ENCODE assay signal across 9 mouse cellular contexts in the genomic region with DNA sequence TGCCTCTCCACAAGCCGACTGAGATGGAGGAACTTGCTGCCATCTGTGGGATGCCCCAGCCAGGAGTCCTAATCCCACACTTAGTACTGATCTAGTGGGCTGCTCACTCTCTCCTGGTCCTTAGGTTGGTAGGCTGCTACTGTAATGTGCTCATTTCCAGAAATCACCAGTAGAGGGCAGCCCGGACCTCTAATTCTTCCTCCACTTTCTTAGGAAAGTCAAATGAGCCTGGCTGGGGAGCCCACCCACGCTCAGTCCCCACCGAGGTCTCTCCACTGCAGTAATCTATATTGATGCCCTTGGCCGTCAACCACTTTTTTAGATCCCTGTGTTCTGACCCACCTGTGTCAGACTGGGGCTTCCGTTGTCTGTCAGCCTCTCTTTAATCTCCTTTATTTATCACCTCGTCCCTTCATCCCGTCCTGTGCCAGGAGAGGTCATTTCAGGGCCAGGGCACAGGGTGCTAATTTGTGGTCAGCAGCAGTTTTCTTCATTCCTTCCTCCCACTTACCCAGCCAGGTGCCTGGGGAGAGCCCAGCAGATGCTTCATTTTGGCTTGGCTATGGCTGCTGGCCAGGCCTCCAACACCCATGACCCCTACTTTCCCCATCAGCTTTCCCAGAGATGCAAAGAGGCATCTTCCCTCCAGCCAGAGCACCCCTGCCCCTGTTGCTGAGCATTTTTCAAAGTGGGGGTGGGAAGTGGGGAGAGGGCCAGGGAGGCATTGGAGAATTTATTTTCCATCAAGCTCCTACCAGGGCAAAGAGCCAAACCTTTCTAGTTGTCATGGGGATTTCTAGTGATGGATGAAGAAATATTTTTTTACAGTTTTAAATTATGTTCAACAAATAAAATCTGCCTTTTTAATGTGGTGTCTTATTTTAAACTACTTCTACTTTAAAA. TPM values are rescaled to one million over a fixed set of nuclear protein-coding genes. Genes with fewer than 3 reads are reported as not detected.
A peak's percentile ranks its signal among the peaks of the same experiment; 100 is the strongest.
DNase-seq lines count a peak whose midpoint lies in the region; ATAC-seq and TF ChIP-seq lines count a peak whose summit lies in the region.
"Had no signal": no experiment of that assay in that cellular context is flagged by ENCODE, and none has a peak within 500 bp of the region (broad histone marks: within the 10 kb centered on the region; RNA-seq: fewer than 3 reads in every experiment).

No protein-coding gene starts in this region.

- no peak overlapping the region for H3K4me2 ChIP-seq in embryonic facial prominence, embryonic 11.5 days (ENCODE audit: low read depth, low read length)
- H3K4me2 ChIP-seq in heart, embryonic 12.5 days = no peak overlapping the region
- no peak overlapping the region for H3K4me2 ChIP-seq in kidney, postnatal 0 days (ENCODE audit: low read length)
- H3K4me2 ChIP-seq in liver, embryonic 14.5 days (ENCODE audit: low read depth) = no peak overlapping the region
- H3K4me2 ChIP-seq in neural tube, embryonic 14.5 days (ENCODE audit: low read depth, low read length) = no peak overlapping the region

- no peak overlapping the region for H3K9ac ChIP-seq in embryonic facial prominence, embryonic 11.5 days (replicated peaks; ENCODE audit: low read length)
- 0 out of 2 replicates have a peak overlapping the region, but pooled peaks have one; percentile 3 for H3K9ac ChIP-seq in heart, embryonic 12.5 days
- H3K9ac ChIP-seq in kidney, postnatal 0 days (ENCODE audit: low read depth, low read length) = no peak overlapping the region
- no peak overlapping the region for H3K9ac ChIP-seq in liver, embryonic 14.5 days (replicated peaks)
- H3K9ac ChIP-seq in neural tube, embryonic 14.5 days (replicated peaks; ENCODE audit: low read depth, low read length) = no peak overlapping the region

- ATAC-seq in CD4-positive, CD25-positive, alpha-beta regulatory T cell, adult 4 months = peak; percentile 49
- peak; percentile 18 for ATAC-seq in activated CD4-positive, CD25-positive, alpha-beta regulatory T cell, adult 4 months
- peak; percentile 64; the same call in 1 of the 2 replicates for ATAC-seq in embryonic facial prominence, embryonic 11.5 days (replicated peaks; ENCODE audit: insufficient number of reproducible peaks, low FRiP score, low TSS enrichment, low read depth)
- ATAC-seq in heart, embryonic 12.5 days (ENCODE audit: insufficient number of reproducible peaks, low FRiP score) = no peak
- ATAC-seq in kidney, postnatal 0 days (replicated peaks; ENCODE audit: low FRiP score, low read depth) = peak; percentile 34
- ATAC-seq in liver, embryonic 14.5 days (ENCODE audit: insufficient read depth) = no peak
- peak; percentile 56; the same call in 1 of the 2 replicates for ATAC-seq in neural tube, embryonic 14.5 days (ENCODE audit: low read depth)

- H3K4me1 ChIP-seq in embryonic facial prominence, embryonic 11.5 days (ENCODE audit: control insufficient read depth, insufficient read depth, low read length) = no peaks in the 10 kb centered on the region
- peaks cover 37% of the 10 kb centered on the region for H3K4me1 ChIP-seq in heart, embryonic 12.5 days (replicated peaks)
- peaks cover 12% of the 10 kb centered on the region; the same call in 1 of the 2 replicates for H3K4me1 ChIP-seq in kidney, postnatal 0 days (replicated peaks; ENCODE audit: insufficient read depth, low read length)
- H3K4me1 ChIP-seq in liver, embryonic 14.5 days (replicated peaks; ENCODE audit: control insufficient read depth in 2 of 2, insufficient read depth in 2 of 2, low read length in 1 of 2) = no peaks in the 10 kb centered on the region
- peaks cover 23% of the 10 kb centered on the region for H3K4me1 ChIP-seq in neural tube, embryonic 14.5 days (ENCODE audit: control insufficient read depth, insufficient read depth, low read length)

- 33% methylated on average over 8 of the region's 8 CpGs for WGBS in embryonic facial prominence, embryonic 11.5 days
- 22% methylated on average over 8 of the region's 8 CpGs for WGBS in heart, embryonic 12.5 days
- 16% methylated on average over 8 of the region's 8 CpGs for WGBS in kidney, postnatal 0 days
- 36% methylated on average over 8 of the region's 8 CpGs for WGBS in liver, embryonic 14.5 days (ENCODE audit: insufficient replicate concordance)
- WGBS in neural tube, embryonic 14.5 days = 16% methylated on average over 8 of the region's 8 CpGs

- H3K36me3 ChIP-seq in embryonic facial prominence, embryonic 11.5 days (replicated peaks; ENCODE audit: control insufficient read depth, insufficient read depth, low read depth, low read length) = no peaks in the 10 kb centered on the region
- peaks cover 39% of the 10 kb centered on the region for H3K36me3 ChIP-seq in heart, embryonic 12.5 days
- 0 out of 2 replicates have a peak, but pooled peaks cover 12% of the 10 kb centered on the region for H3K36me3 ChIP-seq in kidney, postnatal 0 days (ENCODE audit: insufficient read depth, low read length)
- no peaks in the 10 kb centered on the region for H3K36me3 ChIP-seq in liver, embryonic 14.5 days (replicated peaks; ENCODE audit: control insufficient read depth, insufficient read depth, low read depth)
- peaks cover 7% of the 10 kb centered on the region; the same call in 1 of the 2 replicates for H3K36me3 ChIP-seq in neural tube, embryonic 14.5 days (ENCODE audit: control insufficient read depth, insufficient read depth, low read length)

- TF ChIP-seq EP300 in liver, embryonic 14.5 days (IDR thresholded peaks at IDR 0.05; ENCODE audit: low read depth) = no peak

- DNase-seq in embryonic facial prominence, embryonic 11.5 days (ENCODE audit: low spot score) = peak; percentile 84
- peak; percentile 89 for DNase-seq in kidney, postnatal 0 days (ENCODE audit: low spot score)
- peak in 1 of 3 experiments; percentile 32 for DNase-seq in liver, embryonic 14.5 days (ENCODE audit: low read depth in 3 of 3, low spot score in 3 of 3)
- DNase-seq in thymus, postnatal 4 days = peak; percentile 81

- peaks cover 4% of the 10 kb centered on the region; the same call in 1 of the 2 replicates for H3K27me3 ChIP-seq in embryonic facial prominence, embryonic 11.5 days (ENCODE audit: control insufficient read depth, insufficient read depth, low read length)
- H3K27me3 ChIP-seq in heart, embryonic 12.5 days (replicated peaks) = no peaks in the 10 kb centered on the region
- H3K27me3 ChIP-seq in kidney, postnatal 0 days (ENCODE audit: insufficient read depth, low read length) = no peaks in the 10 kb centered on the region
- peaks cover 12% of the 10 kb centered on the region for H3K27me3 ChIP-seq in liver, embryonic 14.5 days (ENCODE audit: control insufficient read depth, insufficient read depth, low read length)
- H3K27me3 ChIP-seq in neural tube, embryonic 14.5 days (ENCODE audit: control insufficient read depth, insufficient read depth, low read length) = no peaks in the 10 kb centered on the region

- H3K27ac ChIP-seq in embryonic facial prominence, embryonic 11.5 days (replicated peaks; ENCODE audit: low read depth, low read length) = no peak overlapping the region
- H3K27ac ChIP-seq in heart, embryonic 12.5 days (ENCODE audit: poor library complexity, severe bottlenecking) = no peak overlapping the region
- H3K27ac ChIP-seq in kidney, postnatal 0 days = no peak overlapping the region
- H3K27ac ChIP-seq in liver, embryonic 14.5 days = no peak overlapping the region
- H3K27ac ChIP-seq in neural tube, embryonic 14.5 days (ENCODE audit: low read depth, low read length) = no peak overlapping the region

- H3K9me3 ChIP-seq in embryonic facial prominence, embryonic 11.5 days (replicated peaks; ENCODE audit: control insufficient read depth, low read length) = no peaks in the 10 kb centered on the region
- no peaks in the 10 kb centered on the region for H3K9me3 ChIP-seq in heart, embryonic 12.5 days (replicated peaks)
- no peaks in the 10 kb centered on the region for H3K9me3 ChIP-seq in kidney, postnatal 0 days (replicated peaks; ENCODE audit: low read length)
- H3K9me3 ChIP-seq in liver, embryonic 14.5 days (ENCODE audit: control insufficient read depth, low read length) = no peaks in the 10 kb centered on the region
- H3K9me3 ChIP-seq in neural tube, embryonic 14.5 days (ENCODE audit: control insufficient read depth, low read length) = no peaks in the 10 kb centered on the region

- peak; percentile 82 for TF ChIP-seq CTCF in kidney, postnatal 0 days (IDR thresholded peaks at IDR 0.05; ENCODE audit: low read depth)
- TF ChIP-seq CTCF in liver, embryonic 14.5 days (IDR thresholded peaks at IDR 0.05; ENCODE audit: low read depth) = peak; percentile 69

- H3K4me3 ChIP-seq in embryonic facial prominence, embryonic 11.5 days (ENCODE audit: low read depth, low read length) = no peak overlapping the region
- no peak overlapping the region for H3K4me3 ChIP-seq in heart, embryonic 12.5 days
- no peak overlapping the region for H3K4me3 ChIP-seq in kidney, postnatal 0 days (replicated peaks; ENCODE audit: low read depth, low read length)
- no peak overlapping the region for H3K4me3 ChIP-seq in liver, embryonic 14.5 days (ENCODE audit: insufficient read depth in 1 of 2, low read depth in 2 of 2, low read length in 2 of 2)
- H3K4me3 ChIP-seq in neural tube, embryonic 14.5 days (ENCODE audit: low read depth, low read length) = no peak overlapping the region

RNA-seq across cellular contexts. Expression of a gene that starts 5.2 kb away (rescaled TPM):
- 1 to 10 TPM; 2.1 to 3.6 TPM for polyA plus RNA-seq in CD4-positive, CD25-positive, alpha-beta regulatory T cell, adult 4 months (2017; shearing (Covaris generic))
- polyA plus RNA-seq in activated CD4-positive, CD25-positive, alpha-beta regulatory T cell, adult 4 months (2017; shearing (Covaris generic)) = 1 to 10 TPM in 1 of 2 experiments, under 1 TPM in 1; 0.95 to 1.6 TPM
- polyA plus RNA-seq in embryonic facial prominence, embryonic 11.5 days (2014; fragmentation: Nextera tagmentation; extraction: Ambion mirVana) = 8.9 and 9.9 TPM in 2 replicates
- 86.0 and 86.6 TPM in 2 replicates for polyA plus RNA-seq in heart, embryonic 12.5 days (2016; fragmentation: Nextera tagmentation; extraction: Ambion mirVana)
- polyA plus RNA-seq in kidney, postnatal 0 days (2015; fragmentation: Nextera tagmentation; extraction: Ambion mirVana) = 5.0 and 5.8 TPM in 2 replicates
- 0.64 and 0.83 TPM in 2 replicates for polyA plus RNA-seq in liver, embryonic 14.5 days (2012; rRNA removed)
- polyA plus RNA-seq in liver, embryonic 14.5 days (2014; fragmentation: Nextera tagmentation; extraction: Ambion mirVana) = 0.43 and 1.1 TPM in 2 replicates
- 19.6 and 26.2 TPM in 2 replicates for polyA plus RNA-seq in neural tube, embryonic 14.5 days (2014; fragmentation: Nextera tagmentation; extraction: Ambion mirVana)

RNA-seq across cellular contexts. Expression of a gene that starts 14.8 kb away (rescaled TPM):
- polyA plus RNA-seq in CD4-positive, CD25-positive, alpha-beta regulatory T cell, adult 4 months (2017; shearing (Covaris generic)) = 10 to 100 TPM; 57.2 to 69.8 TPM
- polyA plus RNA-seq in activated CD4-positive, CD25-positive, alpha-beta regulatory T cell, adult 4 months (2017; shearing (Covaris generic)) = 10 to 100 TPM; 51.4 to 65.4 TPM
- polyA plus RNA-seq in embryonic facial prominence, embryonic 11.5 days (2014; fragmentation: Nextera tagmentation; extraction: Ambion mirVana) = 36.5 and 37.6 TPM in 2 replicates
- 25.5 and 26.5 TPM in 2 replicates for polyA plus RNA-seq in heart, embryonic 12.5 days (2016; fragmentation: Nextera tagmentation; extraction: Ambion mirVana)
- polyA plus RNA-seq in kidney, postnatal 0 days (2015; fragmentation: Nextera tagmentation; extraction: Ambion mirVana) = 42.9 and 45.6 TPM in 2 replicates
- polyA plus RNA-seq in liver, embryonic 14.5 days (2012; rRNA removed) = 8.7 and 10.8 TPM in 2 replicates
- 9.3 and 10.7 TPM in 2 replicates for polyA plus RNA-seq in liver, embryonic 14.5 days (2014; fragmentation: Nextera tagmentation; extraction: Ambion mirVana)
- 28.4 and 29.9 TPM in 2 replicates for polyA plus RNA-seq in neural tube, embryonic 14.5 days (2014; fragmentation: Nextera tagmentation; extraction: Ambion mirVana)

RNA-seq across cellular contexts. Expression of a gene that starts 15.1 kb away (rescaled TPM):
- polyA plus RNA-seq in CD4-positive, CD25-positive, alpha-beta regulatory T cell, adult 4 months (2017; shearing (Covaris generic)) = 1 to 10 TPM; 3.7 to 5.0 TPM
- 1 to 10 TPM; 3.2 to 4.5 TPM for polyA plus RNA-seq in activated CD4-positive, CD25-positive, alpha-beta regulatory T cell, adult 4 months (2017; shearing (Covaris generic))
- polyA plus RNA-seq in embryonic facial prominence, embryonic 11.5 days (2014; fragmentation: Nextera tagmentation; extraction: Ambion mirVana) = 6.6 and 7.2 TPM in 2 replicates
- polyA plus RNA-seq in heart, embryonic 12.5 days (2016; fragmentation: Nextera tagmentation; extraction: Ambion mirVana) = 8.6 and 9.6 TPM in 2 replicates
- 6.3 and 6.6 TPM in 2 replicates for polyA plus RNA-seq in kidney, postnatal 0 days (2015; fragmentation: Nextera tagmentation; extraction: Ambion mirVana)
- 0.83 and 0.96 TPM in 2 replicates for polyA plus RNA-seq in liver, embryonic 14.5 days (2012; rRNA removed)
- polyA plus RNA-seq in liver, embryonic 14.5 days (2014; fragmentation: Nextera tagmentation; extraction: Ambion mirVana) = 0.75 and 0.81 TPM in 2 replicates
- 12.8 and 15.6 TPM in 2 replicates for polyA plus RNA-seq in neural tube, embryonic 14.5 days (2014; fragmentation: Nextera tagmentation; extraction: Ambion mirVana)

RNA-seq across cellular contexts. Expression of a gene that starts 36.5 kb away (rescaled TPM):
- not detected for polyA plus RNA-seq in CD4-positive, CD25-positive, alpha-beta regulatory T cell, adult 4 months (2017; shearing (Covaris generic))
- not detected for polyA plus RNA-seq in activated CD4-positive, CD25-positive, alpha-beta regulatory T cell, adult 4 months (2017; shearing (Covaris generic))
- not detected in 2 replicates for polyA plus RNA-seq in embryonic facial prominence, embryonic 11.5 days (2014; fragmentation: Nextera tagmentation; extraction: Ambion mirVana)
- 0.53 TPM in 1 of 2 replicates, not detected in the other for polyA plus RNA-seq in heart, embryonic 12.5 days (2016; fragmentation: Nextera tagmentation; extraction: Ambion mirVana)
- polyA plus RNA-seq in kidney, postnatal 0 days (2015; fragmentation: Nextera tagmentation; extraction: Ambion mirVana) = 0.30 TPM in 1 of 2 replicates, not detected in the other
- not detected in 2 replicates for polyA plus RNA-seq in liver, embryonic 14.5 days (2012; rRNA removed)
- not detected in 2 replicates for polyA plus RNA-seq in liver, embryonic 14.5 days (2014; fragmentation: Nextera tagmentation; extraction: Ambion mirVana)
- 1.4 and 1.6 TPM in 2 replicates for polyA plus RNA-seq in neural tube, embryonic 14.5 days (2014; fragmentation: Nextera tagmentation; extraction: Ambion mirVana)
- polyA plus RNA-seq: heart, embryonic 14.5 days had no signal

RNA-seq across cellular contexts. Expression of a gene that starts 40.5 kb away (rescaled TPM):
- under 1 TPM in 1 of 2 experiments, not detected in 1; 0.62 TPM for polyA plus RNA-seq in CD4-positive, CD25-positive, alpha-beta regulatory T cell, adult 4 months (2017; shearing (Covaris generic))
- polyA plus RNA-seq in activated CD4-positive, CD25-positive, alpha-beta regulatory T cell, adult 4 months (2017; shearing (Covaris generic)) = under 1 TPM in 1 of 2 experiments, not detected in 1; 0.22 TPM
- polyA plus RNA-seq in embryonic facial prominence, embryonic 11.5 days (2014; fragmentation: Nextera tagmentation; extraction: Ambion mirVana) = 0.10 and 0.32 TPM in 2 replicates
- polyA plus RNA-seq in heart, embryonic 12.5 days (2016; fragmentation: Nextera tagmentation; extraction: Ambion mirVana) = 0.26 and 1.0 TPM in 2 replicates
- polyA plus RNA-seq in kidney, postnatal 0 days (2015; fragmentation: Nextera tagmentation; extraction: Ambion mirVana) = 1.0 and 2.1 TPM in 2 replicates
- polyA plus RNA-seq in liver, embryonic 14.5 days (2012; rRNA removed) = 0.06 and 0.11 TPM in 2 replicates
- not detected in 2 replicates for polyA plus RNA-seq in liver, embryonic 14.5 days (2014; fragmentation: Nextera tagmentation; extraction: Ambion mirVana)
- 0.13 and 0.82 TPM in 2 replicates for polyA plus RNA-seq in neural tube, embryonic 14.5 days (2014; fragmentation: Nextera tagmentation; extraction: Ambion mirVana)

Comparison
In these comparisons a context has a peak if more than half of its experiments do, and no peak if none do; other contexts are left out.
1. ATAC-seq: peak in CD4-positive, CD25-positive, alpha-beta regulatory T cell, adult 4 months (single experiment), activated CD4-positive, CD25-positive, alpha-beta regulatory T cell, adult 4 months (single experiment), embryonic facial prominence, embryonic 11.5 days (single experiment), kidney, postnatal 0 days (single experiment) and neural tube, embryonic 14.5 days (single experiment); none in heart, embryonic 12.5 days (single experiment) and liver, embryonic 14.5 days (single experiment).